Comparison of ENCODE assay signal across 7 mouse cellular contexts in genomic region chr2:134786856-134787250, GRCm38 (mm10). TPM values are rescaled to one million over a fixed set of nuclear protein-coding genes. Genes with fewer than 3 reads are reported as not detected.
A peak's percentile ranks its signal among the peaks of the same experiment; 100 is the strongest.
DNase-seq lines count a peak whose midpoint lies in the region; ATAC-seq lines count a peak whose summit lies in the region.

No protein-coding gene starts in this region.

- H3K4me1 ChIP-seq in embryonic facial prominence, embryonic 10.5 days, result peaks cover 15% of the 10 kb centered on the region
- peaks cover 11% of the 10 kb centered on the region for H3K4me1 ChIP-seq in hindbrain, embryonic 12.5 days
- H3K4me1 ChIP-seq in midbrain, embryonic 14.5 days (ENCODE audit: control insufficient read depth, insufficient read depth, low read length), result peaks cover 14% of the 10 kb centered on the region

- ATAC-seq in hindbrain, embryonic 12.5 days (ENCODE audit: low FRiP score), result no peak; the same call in 1 of the 2 replicates
- ATAC-seq in midbrain, embryonic 14.5 days (ENCODE audit: low FRiP score, low TSS enrichment), result no peak

- H3K9ac ChIP-seq in hindbrain, embryonic 12.5 days, result peak overlapping the region; percentile 70
- peak overlapping the region; percentile 81 for H3K9ac ChIP-seq in midbrain, embryonic 14.5 days (replicated peaks; ENCODE audit: low read length)

- H3K4me2 ChIP-seq in hindbrain, embryonic 12.5 days (replicated peaks), result peak overlapping the region; percentile 97
- H3K4me2 ChIP-seq in midbrain, embryonic 14.5 days (ENCODE audit: low read length), result peak overlapping the region; percentile 96

- no peaks in the 10 kb centered on the region for H3K36me3 ChIP-seq in embryonic facial prominence, embryonic 10.5 days (replicated peaks)
- no peaks in the 10 kb centered on the region for H3K36me3 ChIP-seq in hindbrain, embryonic 12.5 days
- no peaks in the 10 kb centered on the region for H3K36me3 ChIP-seq in midbrain, embryonic 14.5 days (ENCODE audit: control insufficient read depth, insufficient read depth, low read length)

- DNase-seq in left cerebral cortex, postnatal 4 days, result peak; percentile 10
- no peak for DNase-seq in left cerebral cortex, adult 18-20 months (ENCODE audit: low spot score in 2 of 2)
- DNase-seq in embryonic facial prominence, embryonic 10.5 days (ENCODE audit: low spot score), result no peak
- peak; percentile 39 for DNase-seq in midbrain, embryonic 14.5 days
- no peak for DNase-seq in urinary bladder, postnatal 10 days (ENCODE audit: low spot score)
- DNase-seq in left cerebral cortex, adult 9 months (ENCODE audit: low spot score in 2 of 2), result no peak

- H3K27me3 ChIP-seq in embryonic facial prominence, embryonic 10.5 days (replicated peaks; ENCODE audit: low read depth, poor library complexity, severe bottlenecking), result peaks cover 32% of the 10 kb centered on the region
- peaks cover 9% of the 10 kb centered on the region for H3K27me3 ChIP-seq in hindbrain, embryonic 12.5 days
- no peaks in the 10 kb centered on the region for H3K27me3 ChIP-seq in midbrain, embryonic 14.5 days (ENCODE audit: control insufficient read depth, insufficient read depth, low read length)

- intact Hi-C loops in left cerebral cortex, postnatal 4 days (cut with DNase I), result loop anchor here (2.0 to 10.0 kb wide), 5 partner anchors 102 to 538 kb away; partner anchors contain the start of gene Hao1

- H3K4me3 ChIP-seq in embryonic facial prominence, embryonic 10.5 days, result peak overlapping the region; percentile 79
- H3K4me3 ChIP-seq in hindbrain, embryonic 12.5 days, result peak overlapping the region; percentile 61
- H3K4me3 ChIP-seq in midbrain, embryonic 14.5 days (replicated peaks; ENCODE audit: low read depth, low read length), result peak overlapping the region; percentile 78

- H3K27ac ChIP-seq in embryonic facial prominence, embryonic 10.5 days (replicated peaks), result peak overlapping the region; percentile 87; the same call in 1 of the 2 replicates
- 0 out of 2 replicates have a peak overlapping the region, but pooled peaks have one; percentile 79 for H3K27ac ChIP-seq in hindbrain, embryonic 12.5 days
- H3K27ac ChIP-seq in midbrain, embryonic 14.5 days (replicated peaks; ENCODE audit: low read depth, low read length), result 0 out of 2 replicates have a peak overlapping the region, but pooled peaks have one; percentile 79

- H3K9me3 ChIP-seq in embryonic facial prominence, embryonic 10.5 days, result no peaks in the 10 kb centered on the region
- H3K9me3 ChIP-seq in hindbrain, embryonic 12.5 days (replicated peaks), result no peaks in the 10 kb centered on the region
- H3K9me3 ChIP-seq in midbrain, embryonic 14.5 days (ENCODE audit: control insufficient read depth, low read length), result no peaks in the 10 kb centered on the region

- WGBS in embryonic facial prominence, embryonic 10.5 days, result 7% methylated on average over 6 of the region's 6 CpGs
- 10% methylated on average over 6 of the region's 6 CpGs for WGBS in hindbrain, embryonic 12.5 days
- WGBS in midbrain, embryonic 14.5 days, result 13% methylated on average over 6 of the region's 6 CpGs

RNA-seq across cellular contexts. Expression of gene Plcb1, which starts 1.0 kb away (rescaled TPM):
- total RNA-seq in left cerebral cortex, postnatal 4 days (2021), result 100 to 1,000 TPM; 109 to 115 TPM
- 100 to 1,000 TPM; 166 to 177 TPM for total RNA-seq in left cerebral cortex, adult 18-20 months (2021)
- 4.6 and 6.0 TPM in 2 replicates for polyA plus RNA-seq in embryonic facial prominence, embryonic 10.5 days (2016; fragmentation: Nextera tagmentation; extraction: Ambion mirVana)
- polyA plus RNA-seq in hindbrain, embryonic 12.5 days (2016; fragmentation: Nextera tagmentation; extraction: Ambion mirVana), result 20.6 and 20.8 TPM in 2 replicates
- polyA plus RNA-seq in midbrain, embryonic 14.5 days (2014; fragmentation: Nextera tagmentation; extraction: Ambion mirVana), result 30.7 and 32.9 TPM in 2 replicates

Comparison
In these comparisons a context has a peak if more than half of its experiments do, and no peak if none do; other contexts are left out.
1. DNase-seq: peak in left cerebral cortex, postnatal 4 days (single experiment) and midbrain, embryonic 14.5 days (single experiment); none in left cerebral cortex, adult 18-20 months (0 of 2), embryonic facial prominence, embryonic 10.5 days (single experiment), urinary bladder, postnatal 10 days (single experiment) and left cerebral cortex, adult 9 months (0 of 2).
2. Peak in every context shown above with its lines, with median percentiles within 50 percentile points of each other: H3K27ac ChIP-seq and H3K4me3 ChIP-seq.